Mouse (Mus musculus): ENCODE measurements around the gene Gm9972. TPM values are rescaled to one million over a fixed set of nuclear protein-coding genes. Genes with fewer than 3 reads are reported as not detected.

The Gm9972 gene
- polyA plus RNA-seq (2021): not detected

DNA sequence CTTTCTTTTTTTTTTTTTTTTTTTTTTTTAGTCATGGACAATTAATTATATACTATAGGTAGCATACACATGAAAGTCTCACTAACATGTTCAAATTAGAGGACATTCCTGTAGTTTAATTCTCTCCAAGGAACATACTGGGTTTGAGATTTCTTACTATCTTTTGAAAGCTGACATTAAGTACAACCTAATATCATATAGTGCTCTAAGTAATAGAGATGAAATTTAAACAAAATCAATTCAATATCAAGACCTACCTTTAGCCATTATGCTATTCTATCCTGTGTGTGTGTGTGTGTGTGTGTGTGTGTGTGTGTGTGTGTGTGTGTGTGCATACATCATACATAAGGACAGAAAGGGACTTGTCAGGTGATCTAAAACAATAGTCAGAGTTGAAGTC lies at the start of gene Gm9972:
Gene Gm9972, plus strand, starts transcription at position 301 of the 400 bp plus-strand sequence.
- H3K27me3 ChIP-seq: no peaks in the 10 kb centered on the region
- DNase-seq (ENCODE audit: low read depth, low spot score): no peak
- in situ Hi-C loops (cut with MboI; ENCODE audit: low pct_unique_long_range_greater_than_20kb): no loop called here
- no peak for ATAC-seq
- no peak for TF ChIP-seq CTCF (IDR thresholded peaks at IDR 0.05)
- ChIA-PET CTCF (no interaction called here), POLR2A (no interaction called here)

DNA sequence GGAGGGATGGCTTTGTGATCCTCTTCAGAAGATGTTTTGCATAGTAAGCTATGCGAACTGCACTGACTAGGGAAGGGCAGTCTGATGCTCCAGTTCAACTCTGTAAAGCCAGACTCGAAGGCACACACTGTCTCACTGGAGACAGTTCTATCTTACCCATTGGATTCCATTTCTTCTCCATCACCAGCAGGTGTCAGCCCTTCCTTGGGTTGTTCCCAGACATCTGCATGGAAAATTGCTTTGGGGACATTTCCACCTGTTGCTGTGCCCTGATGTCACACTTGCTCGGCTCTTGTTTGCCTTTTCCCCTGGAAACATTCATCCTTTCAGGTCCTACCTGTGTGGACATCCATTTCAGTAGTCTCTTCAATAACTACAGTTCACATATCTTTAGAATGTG lies 36.4 kb upstream of the Gm9972 start:
- CTCF ChIA-PET: no interaction called here
- peaks cover 13% of the 10 kb centered on the region for H3K27me3 ChIP-seq
- POLR2A ChIA-PET: no interaction called here
- DNase-seq (ENCODE audit: low read depth, low spot score): no peak
- no peak for TF ChIP-seq CTCF (IDR thresholded peaks at IDR 0.05)
- in situ Hi-C loops (cut with MboI; ENCODE audit: low pct_unique_long_range_greater_than_20kb): no loop called here
- ATAC-seq: no peak

GRCm38 (mm10) chr11:43011941-43012340 lies 23.6 kb upstream of the Gm9972 start:
- no peak for TF ChIP-seq CTCF (IDR thresholded peaks at IDR 0.05)
- no peaks in the 10 kb centered on the region for H3K27me3 ChIP-seq
- CTCF ChIA-PET: no interaction called here
- POLR2A ChIA-PET: no interaction called here
- in situ Hi-C loops (cut with MboI; ENCODE audit: low pct_unique_long_range_greater_than_20kb): no loop called here
- no peak for ATAC-seq
- no peak for DNase-seq (ENCODE audit: low read depth, low spot score)

DNA sequence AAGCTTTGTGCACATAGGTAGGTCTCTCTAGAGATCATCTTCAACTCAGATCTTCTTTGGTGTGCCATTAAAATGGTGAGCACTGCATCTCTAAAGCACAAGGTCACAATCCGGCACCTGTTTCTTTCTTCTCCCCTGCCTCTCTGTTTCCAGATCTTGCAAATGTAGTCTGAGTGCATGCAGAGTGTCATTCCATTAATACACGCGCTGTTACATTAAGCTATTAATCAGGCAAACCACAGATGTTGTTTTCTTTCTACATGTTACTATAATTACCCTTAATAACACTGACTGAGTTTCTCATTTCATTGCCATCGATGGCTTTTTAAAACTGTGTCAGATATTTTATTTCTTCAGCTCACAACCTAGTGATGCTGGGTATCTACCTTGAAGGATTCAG lies 22.6 kb upstream of the Gm9972 start:
- DNase-seq (ENCODE audit: low read depth, low spot score): no peak
- H3K27me3 ChIP-seq: no peaks in the 10 kb centered on the region
- in situ Hi-C loops (cut with MboI; ENCODE audit: low pct_unique_long_range_greater_than_20kb): no loop called here
- POLR2A ChIA-PET: no interaction called here
- CTCF ChIA-PET: interaction anchor here (0.6 kb wide), 1 partner anchor 16 kb away, joined by 3 read pairs; no protein-coding TSS in a partner anchor
- no peak for ATAC-seq
- TF ChIP-seq CTCF (IDR thresholded peaks at IDR 0.05): no peak

DNA sequence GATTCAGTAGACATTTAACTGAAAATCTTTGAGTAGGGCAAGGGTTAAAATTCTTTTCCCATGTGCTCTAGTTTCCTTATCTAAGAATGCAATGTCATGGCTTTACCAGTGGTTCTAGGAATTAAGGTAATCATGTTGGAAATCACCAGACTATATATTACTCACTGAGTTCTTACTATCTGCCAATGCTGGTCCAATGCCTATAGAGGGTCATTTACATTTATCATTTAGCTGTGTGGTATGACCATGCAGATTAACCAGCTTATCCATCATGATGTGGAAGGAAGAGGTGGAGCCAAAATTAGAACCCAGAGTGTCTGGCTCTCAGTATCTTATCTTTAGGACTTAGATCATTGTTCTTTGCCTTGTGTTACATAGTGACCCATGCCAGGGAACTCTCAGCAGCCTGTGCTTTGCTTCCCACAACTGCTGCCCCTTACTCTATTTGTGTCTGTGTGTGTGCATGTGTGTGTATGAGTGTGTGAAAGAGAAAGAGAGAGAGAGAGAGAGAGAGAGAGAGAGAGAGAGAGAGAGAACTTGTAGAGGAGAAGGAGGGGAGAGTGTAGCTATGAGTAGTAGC lies 12.3 kb upstream of the Gm9972 start:
- ChIA-PET CTCF (no interaction called here), POLR2A (no interaction called here)
- in situ Hi-C loops (cut with MboI; ENCODE audit: low pct_unique_long_range_greater_than_20kb): no loop called here
- ATAC-seq (no peak), DNase-seq (ENCODE audit: low read depth, low spot score) (no peak)
- no peak for TF ChIP-seq CTCF (IDR thresholded peaks at IDR 0.05)
- peaks cover 5% of the 10 kb centered on the region for H3K27me3 ChIP-seq

DNA sequence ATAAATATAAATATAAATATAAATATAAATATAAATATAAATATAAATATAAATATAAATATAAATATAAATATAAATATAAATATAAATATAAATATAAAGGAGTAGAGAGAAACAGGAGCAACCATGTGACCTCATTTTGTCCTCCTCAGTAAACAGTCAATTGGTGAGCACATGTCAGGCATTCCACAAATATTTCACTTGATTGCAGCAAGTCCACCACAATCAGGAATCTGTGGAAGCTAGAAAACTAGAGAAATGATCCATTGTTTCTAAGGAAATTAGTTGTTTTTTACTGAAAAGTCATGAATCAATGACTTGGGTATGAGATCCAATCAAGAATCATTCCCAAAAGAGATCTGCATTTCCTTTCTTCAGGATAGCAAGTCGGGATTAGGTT lies 5.7 kb upstream of the Gm9972 start:
- no peak for ATAC-seq
- no peak for DNase-seq (ENCODE audit: low read depth, low spot score)
- POLR2A ChIA-PET: no interaction called here

GRCm38 (mm10) chr11:43032141-43032540 lies 3.4 kb upstream of the Gm9972 start:
- TF ChIP-seq CTCF (IDR thresholded peaks at IDR 0.05): no peak
- ChIA-PET CTCF (no interaction called here), POLR2A (no interaction called here)
- H3K27me3 ChIP-seq: no peaks in the 10 kb centered on the region
- DNase-seq (ENCODE audit: low read depth, low spot score) (no peak), ATAC-seq (no peak)
- in situ Hi-C loops (cut with MboI; ENCODE audit: low pct_unique_long_range_greater_than_20kb): no loop called here

More for the DNA sequence above, 5.7 kb upstream of the Gm9972 start:
- no peaks in the 10 kb centered on the region for H3K27me3 ChIP-seq
- in situ Hi-C loops (cut with MboI; ENCODE audit: low pct_unique_long_range_greater_than_20kb): no loop called here
- CTCF ChIA-PET: no interaction called here
- no peak for TF ChIP-seq CTCF (IDR thresholded peaks at IDR 0.05)

- no peak for TF ChIP-seq CTCF (IDR thresholded peaks at IDR 0.05)
- ATAC-seq (no peak), DNase-seq (ENCODE audit: low read depth, low spot score) (no peak)
- in situ Hi-C loops (cut with MboI; ENCODE audit: low pct_unique_long_range_greater_than_20kb): no loop called here
- H3K27me3 ChIP-seq: peaks cover 23% of the 10 kb centered on the region
- POLR2A ChIA-PET: no interaction called here
- CTCF ChIA-PET: interaction anchor here (1.1 kb wide), 1 partner anchor 300 kb away, joined by 3 read pairs; no protein-coding TSS in a partner anchor
Observed at GRCm38 (mm10) chr11:43045871-43046548, 10.5 kb downstream of the Gm9972 start.

DNA sequence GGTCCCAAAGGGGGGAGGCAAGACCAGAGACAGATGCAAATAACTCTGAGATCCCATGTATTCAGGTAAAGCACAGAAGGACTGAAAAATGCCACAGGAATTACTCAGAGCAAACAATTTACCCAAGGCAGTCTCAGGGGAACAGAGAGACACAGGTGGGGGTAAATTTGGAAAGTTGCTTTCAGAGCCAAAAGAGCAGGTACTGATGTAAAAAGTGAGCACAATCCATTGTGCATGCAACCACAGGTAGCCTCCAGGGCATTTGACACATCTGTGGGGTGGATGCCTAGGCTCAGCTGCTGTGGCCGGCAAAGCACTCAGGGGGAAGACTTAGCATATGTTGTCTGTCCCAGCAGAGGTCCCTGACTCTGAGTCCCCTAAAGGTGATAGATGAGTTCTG lies 13.8 kb downstream of the Gm9972 start:
- no peak for TF ChIP-seq CTCF (IDR thresholded peaks at IDR 0.05)
- DNase-seq (ENCODE audit: low read depth, low spot score) (no peak), ATAC-seq (no peak)
- CTCF ChIA-PET: no interaction called here
- in situ Hi-C loops (cut with MboI; ENCODE audit: low pct_unique_long_range_greater_than_20kb): no loop called here
- POLR2A ChIA-PET: no interaction called here
- peaks cover 24% of the 10 kb centered on the region for H3K27me3 ChIP-seq

DNA sequence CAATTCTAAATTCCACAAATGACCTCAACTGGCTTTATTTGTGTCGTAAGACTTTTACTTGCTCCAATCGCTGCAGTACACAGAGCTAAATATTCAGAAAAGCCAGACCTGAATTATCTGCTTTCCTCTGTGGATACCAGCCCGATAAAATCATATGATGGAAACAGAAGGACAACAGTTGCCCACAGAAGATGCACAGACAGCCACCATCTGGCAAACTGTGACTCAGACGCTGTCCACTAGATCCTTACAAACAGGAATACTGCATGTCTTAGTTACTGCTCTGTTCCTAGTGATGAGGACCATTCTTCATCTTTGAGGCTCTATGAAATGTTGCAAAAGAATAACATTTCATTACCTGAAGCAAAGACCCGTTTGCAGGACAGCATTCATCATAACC lies 19.4 kb downstream of the Gm9972 start:
- DNase-seq (ENCODE audit: low read depth, low spot score): no peak
- ATAC-seq: no peak
- ChIA-PET CTCF (no interaction called here), POLR2A (no interaction called here)
- peaks cover 18% of the 10 kb centered on the region for H3K27me3 ChIP-seq
- in situ Hi-C loops (cut with MboI; ENCODE audit: low pct_unique_long_range_greater_than_20kb): no loop called here
- no peak for TF ChIP-seq CTCF (IDR thresholded peaks at IDR 0.05)

- ATAC-seq (no peak), DNase-seq (ENCODE audit: low read depth, low spot score) (no peak)
- ChIA-PET CTCF (interaction anchor here (0.6 kb wide), 1 partner anchor 135 kb away, joined by 3 read pairs; no protein-coding TSS in a partner anchor), POLR2A (no interaction called here)
- no peak for TF ChIP-seq CTCF (IDR thresholded peaks at IDR 0.05)
- peaks cover 17% of the 10 kb centered on the region for H3K27me3 ChIP-seq
- in situ Hi-C loops (cut with MboI; ENCODE audit: low pct_unique_long_range_greater_than_20kb): no loop called here
Observed at GRCm38 (mm10) chr11:43059437-43059970, 24.0 kb downstream of the Gm9972 start.

All from Patski (cell line).